Mouse (Mus musculus): ENCODE measurements at regions not wholly inside any gene's neighbourhood (a gene's known extent, or its start where the extent isn't known, plus 50 kb on each side); places are given as distances from the start of the nearest gene placed in this dataset.

GRCm38 (mm10) chr11:45173546-45173945 lies 556.4 kb downstream of the Ebf1 start:
- TF ChIP-seq CTCF (IDR thresholded peaks at IDR 0.05; ENCODE audit: extremely low read depth, insufficient read depth, insufficient read length, insufficient replicate concordance): peak; percentile 34; the same call in 1 of the 2 replicates
- no peak for TF ChIP-seq POLR2A (IDR thresholded peaks at IDR 0.05; ENCODE audit: low read depth, low read length)

Data from spleen, adult 2 months (tissue).